Mouse (Mus musculus) lung, postnatal 25 days (tissue): ENCODE results near the gene Serpina3b.
"Not testable (repeated sequence)": the region's sequence is repeated elsewhere in the genome, so short reads cannot be mapped to it uniquely, and the experiment has no call there.

ENCODE experiments used
- DNase-seq: peaks from one replicate; pipeline ENCODE4 v3.0.0; 2022; ENCODE audit warnings: low spot score

Serpina3b gene

GRCm38 (mm10) chr12:104127696-104128095 is at the start of gene Serpina3b:
Serpina3b (plus strand) TSS chr12:104127996.
- no peak for DNase-seq

GRCm38 (mm10) chr12:104090119-104090518 is 37.7 kb upstream of the Serpina3b start:
- DNase-seq, result no peak

DNA sequence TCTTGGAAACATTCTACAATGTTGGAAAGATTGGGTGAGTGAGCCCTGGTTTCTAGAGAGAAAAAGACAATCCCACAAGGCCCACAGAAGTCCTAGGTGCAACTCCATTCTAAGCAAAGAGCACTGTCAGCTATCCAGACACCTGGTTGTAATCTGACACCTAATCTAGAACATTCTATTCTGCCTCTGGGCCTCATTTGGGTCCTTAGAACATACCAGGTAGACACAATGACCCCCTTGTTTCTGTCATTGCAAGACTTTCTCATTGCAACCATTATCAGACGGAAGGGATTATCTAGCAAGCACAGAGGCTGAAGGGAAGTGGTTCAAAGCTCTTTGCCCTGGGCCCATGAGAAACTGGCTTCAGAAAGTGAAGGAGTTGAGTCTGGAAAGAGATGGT is 36.5 kb upstream of the Serpina3b start:
- DNase-seq, result no peak

DNA sequence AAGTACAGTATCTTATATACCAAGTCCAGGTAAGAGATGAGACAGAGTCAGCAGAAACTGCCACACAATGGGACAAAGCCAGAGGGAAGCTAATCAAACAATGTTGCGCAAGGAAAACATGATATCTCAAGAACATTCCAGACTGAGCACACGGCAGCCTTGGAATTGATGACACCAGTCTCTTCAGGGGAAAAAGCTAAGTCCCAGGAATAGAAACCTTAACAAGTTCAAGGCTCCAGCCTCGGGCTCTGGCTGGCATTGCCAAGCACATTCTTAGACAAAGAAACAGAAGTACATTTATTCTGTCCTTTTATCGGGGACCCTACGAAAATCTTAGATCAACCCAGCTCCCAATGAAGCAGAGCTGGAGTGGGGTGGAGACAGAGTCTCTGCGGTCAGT is 27.0 kb upstream of the Serpina3b start, which contains the start of gene Serpina5:
Serpina5 (plus strand) TSS at position 346 of the 400 bp plus-strand sequence.
- no peak for DNase-seq

- no peak for DNase-seq
Observed at GRCm38 (mm10) chr12:104105847-104106246, 21.9 kb upstream of the Serpina3b start.

GRCm38 (mm10) chr12:104106919-104107318 is 20.9 kb upstream of the Serpina3b start:
- DNase-seq, result no peak

- no peak for DNase-seq
Observed at GRCm38 (mm10) chr12:104108507-104108906, 19.3 kb upstream of the Serpina3b start.

- DNase-seq, result not testable (repeated sequence)
Observed at GRCm38 (mm10) chr12:104112333-104112732, 15.5 kb upstream of the Serpina3b start, which contains the start of gene Serpina3a. Serpina3a (plus strand) TSS chr12:104112724.

DNA sequence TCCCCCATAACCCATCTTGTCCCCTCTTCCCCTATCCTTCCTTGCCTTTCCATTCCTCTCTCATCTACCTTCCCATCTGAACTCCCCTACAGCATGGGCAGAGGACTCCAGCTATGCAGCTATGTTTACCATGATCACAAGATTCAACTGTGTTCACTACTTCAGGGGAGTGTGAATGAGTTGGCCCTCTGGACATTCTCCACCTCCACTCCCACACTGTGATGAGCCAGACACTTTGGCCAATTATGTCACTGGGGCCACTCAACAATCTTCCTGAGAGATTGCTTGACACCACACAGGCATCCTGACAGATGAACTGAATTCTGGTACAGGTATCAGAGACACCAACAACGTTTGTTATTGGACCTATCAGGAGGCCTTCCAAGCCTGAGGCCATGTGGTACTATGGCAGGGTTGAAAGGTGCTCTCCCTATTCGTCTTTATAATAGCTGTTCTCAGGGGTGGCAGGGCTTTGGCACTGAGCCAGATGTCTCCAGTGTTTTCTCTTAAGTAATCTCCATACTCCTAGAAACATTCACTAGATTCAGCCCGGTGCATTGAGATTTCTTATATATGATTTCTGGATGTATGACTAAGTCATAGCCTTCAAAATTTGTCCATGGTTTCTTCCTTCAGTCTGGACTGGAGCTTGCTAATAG is 12.7 kb upstream of the Serpina3b start:
- no peak for DNase-seq

GRCm38 (mm10) chr12:104123097-104123496 is 4.7 kb upstream of the Serpina3b start:
- no peak for DNase-seq

DNA sequence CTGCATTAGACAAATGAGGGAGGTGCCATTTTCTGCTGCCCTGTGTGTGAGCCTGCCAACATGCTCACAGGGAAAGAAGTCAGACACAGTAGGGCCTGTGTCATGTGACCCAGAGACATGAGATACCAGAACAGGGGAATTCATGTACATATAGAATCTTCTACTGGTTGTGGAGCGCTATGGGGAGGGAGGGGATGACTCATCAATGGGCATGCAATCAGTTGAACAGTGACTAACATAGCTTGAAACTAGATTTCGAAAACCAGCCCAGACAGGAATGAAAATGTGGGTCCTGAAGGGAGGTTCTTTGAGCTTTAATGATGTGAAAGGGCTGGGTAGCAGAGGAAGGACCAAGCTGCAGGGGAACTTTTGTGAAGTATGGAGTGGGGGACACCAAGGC is 3.8 kb upstream of the Serpina3b start:
- no peak for DNase-seq

GRCm38 (mm10) chr12:104125021-104125560 is 2.7 kb upstream of the Serpina3b start:
- DNase-seq, result no peak

- DNase-seq, result peak; percentile 37
Observed at GRCm38 (mm10) chr12:104131041-104131440, 3.2 kb downstream of the Serpina3b start.

- no peak for DNase-seq
Observed at GRCm38 (mm10) chr12:104138216-104138615, 10.4 kb downstream of the Serpina3b start.

- no peak for DNase-seq
Observed at GRCm38 (mm10) chr12:104140543-104141103, 12.8 kb downstream of the Serpina3b start.

DNA sequence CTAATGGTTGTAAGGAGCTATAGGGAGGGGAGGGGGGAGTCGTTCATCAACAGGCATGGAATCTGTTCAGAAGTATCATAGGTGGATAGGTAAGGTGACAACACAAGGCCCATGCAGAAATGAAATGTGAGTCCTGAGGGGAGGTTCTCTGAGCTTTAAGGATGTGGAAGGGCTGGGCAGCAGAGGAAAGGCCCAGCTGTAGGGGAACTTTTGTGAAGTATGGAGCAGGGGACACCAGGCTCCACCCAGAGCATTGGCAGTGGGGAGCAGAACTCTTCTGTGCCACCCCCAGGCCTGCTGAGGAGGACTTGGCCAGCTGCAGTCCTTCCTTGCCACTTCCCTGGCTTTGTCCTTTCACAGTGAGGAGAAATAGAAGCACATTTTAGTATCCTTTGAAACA is 13.7 kb downstream of the Serpina3b start:
- DNase-seq, result no peak

GRCm38 (mm10) chr12:104142427-104142826 is 14.6 kb downstream of the Serpina3b start:
- DNase-seq, result no peak

- no peak for DNase-seq
Observed at GRCm38 (mm10) chr12:104143286-104143685, 15.5 kb downstream of the Serpina3b start.

DNA sequence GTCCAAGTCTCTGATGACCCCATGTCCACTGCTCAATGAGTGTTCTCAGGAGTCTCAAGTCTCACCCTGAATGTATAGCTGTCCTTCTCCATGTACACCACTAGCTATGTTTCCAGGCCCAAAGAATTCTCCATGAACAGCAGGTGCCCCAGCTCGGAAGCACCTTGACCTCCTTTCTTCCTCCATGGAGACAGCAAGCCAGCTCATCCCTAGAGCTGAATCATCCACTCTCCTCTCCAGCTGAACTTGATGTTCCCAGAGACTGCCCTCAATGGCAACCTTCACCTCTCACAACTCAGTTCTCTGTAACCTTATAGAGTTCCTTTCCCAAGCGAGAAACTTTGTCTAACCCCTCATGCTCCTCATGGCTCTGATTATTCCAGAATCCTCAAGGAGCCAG is 17.8 kb downstream of the Serpina3b start:
- no peak for DNase-seq

- DNase-seq, result no peak
Observed at GRCm38 (mm10) chr12:104151989-104152388, 24.2 kb downstream of the Serpina3b start.

GRCm38 (mm10) chr12:104153041-104153645 is 25.3 kb downstream of the Serpina3b start:
- DNase-seq, result no peak

DNA sequence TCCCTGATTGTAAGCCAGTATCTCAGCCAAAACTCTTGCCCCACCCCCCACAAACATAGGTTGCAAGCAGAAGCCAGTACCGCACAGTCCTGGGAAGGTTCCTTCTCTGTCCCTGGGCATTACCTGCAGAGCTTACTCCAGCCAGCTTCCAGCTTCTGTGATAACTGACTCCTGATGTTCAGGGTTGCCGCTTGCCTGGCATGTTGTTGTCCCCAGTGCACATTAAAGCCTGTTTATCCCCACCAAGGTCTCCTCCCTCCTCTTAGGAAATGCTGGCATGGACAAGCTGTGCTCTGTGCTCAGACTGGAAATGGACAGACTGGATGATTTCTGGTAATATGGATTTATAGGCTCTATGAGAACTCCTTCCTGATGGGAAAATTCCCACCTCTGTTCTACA is 25.9 kb downstream of the Serpina3b start, which contains the start of gene Serpina3c:
Serpina3c (minus strand) TSS at position 215 of the 400 bp plus-strand sequence.
- no peak for DNase-seq

GRCm38 (mm10) chr12:104174747-104175146 is 47.0 kb downstream of the Serpina3b start:
- DNase-seq, result peak; percentile 48
